Mouse (Mus musculus) gastrocnemius, postnatal 36 days (tissue): ENCODE data around the gene Pde10a. TPM values are rescaled to one million over a fixed set of nuclear protein-coding genes. Genes with fewer than 3 reads are reported as not detected.

Source experiments
- DNase-seq, 2 experiments: peaks; one replicate each; pipeline ENCODE4 v3.0.0; 2022
- intact Hi-C: fragments of 180-260 bp; cut with DNase I; formaldehyde crosslinking; loops from one replicate; pipeline ENCODE4 v1.15.1; 2025
- total RNA-seq, 2 experiments: library from RNA; stranded (reverse); gene quantifications; 2 replicates each; pipeline ENCODE4 v1.2.3; 2021

Gene Pde10a
- total RNA-seq, 2 experiments from 2014 or later = 3.9 to 4.5 TPM

GRCm38 (mm10) chr17:8983576-8983975 is 458.4 kb downstream of the Pde10a start:
- no peak for DNase-seq
- intact Hi-C loops = no loop called here

GRCm38 (mm10) chr17:8985714-8986113 is 460.5 kb downstream of the Pde10a start:
- intact Hi-C loops = no loop called here
- DNase-seq = no peak

- no peak for DNase-seq
- intact Hi-C loops = no loop called here
Measured at GRCm38 (mm10) chr17:8986551-8986950, 461.4 kb downstream of the Pde10a start.

- DNase-seq = no peak
Measured at GRCm38 (mm10) chr17:8987369-8987768, 462.2 kb downstream of the Pde10a start.

GRCm38 (mm10) chr17:8988119-8988807 is 463.1 kb downstream of the Pde10a start, which contains the start of gene 1700010I14Rik:
Gene 1700010I14Rik, plus strand, starts transcription at chr17:8988333.
- intact Hi-C loops = no loop called here
- DNase-seq = peak; percentile 63 to 73

More at GRCm38 (mm10) chr17:8987369-8987768, 462.2 kb downstream of the Pde10a start:
- intact Hi-C loops = no loop called here

- intact Hi-C loops = no loop called here
- no peak for DNase-seq
Measured at GRCm38 (mm10) chr17:8991160-8991559, 466.0 kb downstream of the Pde10a start.

DNA sequence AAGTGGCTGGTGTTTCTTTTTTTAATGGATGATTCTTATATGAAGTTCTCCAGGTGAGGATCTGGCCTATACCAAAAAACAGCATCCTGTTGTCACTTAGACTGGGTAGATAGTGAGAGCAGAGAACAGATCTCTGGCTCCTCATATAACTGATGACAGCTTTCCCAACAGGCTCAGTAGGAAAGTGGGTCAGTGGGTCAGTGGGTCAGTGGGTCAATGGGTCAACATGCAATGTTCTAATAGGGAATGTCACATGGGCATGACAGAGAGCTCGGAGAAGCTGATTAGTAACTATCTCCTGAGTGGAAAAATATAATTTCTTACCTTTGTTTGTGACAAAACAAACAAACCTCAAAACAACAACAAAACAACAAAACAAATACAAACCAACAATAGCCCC is 470.2 kb downstream of the Pde10a start:
- DNase-seq = no peak
- intact Hi-C loops = no loop called here

- no peak for DNase-seq
Measured at GRCm38 (mm10) chr17:9002438-9002837, 477.3 kb downstream of the Pde10a start.

GRCm38 (mm10) chr17:9004516-9004915 is 479.3 kb downstream of the Pde10a start:
- intact Hi-C loops = no loop called here
- DNase-seq = no peak

More at GRCm38 (mm10) chr17:9002438-9002837, 477.3 kb downstream of the Pde10a start:
- intact Hi-C loops = no loop called here

DNA sequence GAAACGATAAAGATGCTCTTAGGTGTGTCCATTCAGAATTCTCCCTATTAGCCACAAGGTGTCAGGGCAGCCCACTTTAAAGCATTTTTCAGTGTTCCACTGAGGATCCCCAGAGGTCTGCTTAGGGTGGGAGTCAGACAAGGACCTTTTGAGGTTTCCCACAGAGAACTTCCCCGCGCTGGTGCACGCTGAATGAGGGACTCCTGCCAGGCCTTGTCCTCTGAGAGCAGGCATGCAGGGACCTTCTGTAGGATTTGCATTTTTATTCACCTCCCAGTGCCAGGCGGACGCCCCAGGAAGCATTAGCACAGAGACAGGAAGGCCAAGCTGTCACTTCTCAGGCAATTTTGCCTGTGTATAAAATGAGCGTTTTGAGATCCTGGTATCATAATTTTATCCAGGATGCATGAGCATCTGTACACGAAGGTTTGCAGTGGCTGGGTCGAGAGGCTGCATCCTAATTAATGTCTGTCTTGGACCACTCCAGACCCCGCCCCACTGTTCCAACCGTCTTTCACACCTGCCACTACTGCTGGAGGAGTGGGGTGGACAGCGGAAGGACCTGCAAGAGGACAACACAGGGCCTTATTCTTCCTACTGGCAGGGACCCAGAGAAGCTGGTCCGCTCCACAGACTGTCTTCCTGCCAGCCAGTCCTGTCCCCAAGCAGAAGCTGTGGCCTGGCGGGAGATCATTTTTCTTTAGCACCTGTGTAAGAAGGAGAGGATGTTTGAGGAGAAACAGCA is 498.2 kb downstream of the Pde10a start:
- intact Hi-C loops = no loop called here
- no peak for DNase-seq

GRCm38 (mm10) chr17:9030181-9030580 is 505.0 kb downstream of the Pde10a start:
- no peak for DNase-seq
- intact Hi-C loops = loop anchor here (5.0 to 10.0 kb wide), 3 partner anchors 117 to 1315 kb away; no protein-coding TSS in a partner anchor

DNA sequence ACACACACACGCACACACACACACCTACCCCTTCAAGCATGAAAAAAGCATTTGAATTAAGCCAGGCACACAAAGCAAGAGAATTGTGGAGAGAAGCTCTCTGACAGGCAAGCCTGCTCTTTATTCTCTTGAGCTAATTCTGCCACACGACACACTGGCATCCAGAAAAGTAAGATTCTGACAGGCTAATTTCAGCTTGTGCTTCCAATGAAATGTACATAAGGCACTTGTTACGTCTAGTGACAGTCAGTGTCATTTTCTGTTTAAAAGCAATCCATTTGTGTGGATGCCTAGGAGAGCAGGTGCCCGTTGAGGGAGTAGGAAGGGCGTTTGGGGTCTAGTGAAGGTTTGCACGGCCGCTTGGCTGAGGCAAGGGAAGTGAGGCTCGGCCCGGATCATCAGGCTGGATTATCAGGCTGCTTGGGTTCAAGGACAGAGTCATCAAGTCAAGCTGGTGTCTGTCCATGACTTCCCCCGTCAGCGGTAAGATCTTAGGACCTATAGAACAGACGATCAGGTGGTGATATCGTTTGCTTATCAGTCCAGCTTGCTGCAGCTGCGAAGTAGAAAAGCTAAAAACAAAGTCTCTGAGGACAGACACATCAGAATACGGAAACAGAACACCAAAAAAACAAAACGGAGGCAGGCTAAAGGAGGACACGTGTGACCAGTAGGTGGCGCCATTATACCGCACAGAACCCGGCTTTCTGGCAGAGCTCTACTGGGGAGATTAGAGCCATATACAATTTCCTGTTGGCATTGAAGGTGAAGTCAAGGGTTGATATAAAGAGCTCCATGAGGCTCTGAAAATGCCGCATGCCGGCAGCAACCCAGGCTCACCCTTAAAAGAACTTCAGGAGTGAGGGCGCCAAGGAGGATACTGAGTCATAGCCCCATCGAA is 506.3 kb downstream of the Pde10a start:
- intact Hi-C loops = loop anchor here (5.0 to 10.0 kb wide), 3 partner anchors 116 to 1313 kb away; no protein-coding TSS in a partner anchor
- DNase-seq = peak; percentile 61 to 64

DNA sequence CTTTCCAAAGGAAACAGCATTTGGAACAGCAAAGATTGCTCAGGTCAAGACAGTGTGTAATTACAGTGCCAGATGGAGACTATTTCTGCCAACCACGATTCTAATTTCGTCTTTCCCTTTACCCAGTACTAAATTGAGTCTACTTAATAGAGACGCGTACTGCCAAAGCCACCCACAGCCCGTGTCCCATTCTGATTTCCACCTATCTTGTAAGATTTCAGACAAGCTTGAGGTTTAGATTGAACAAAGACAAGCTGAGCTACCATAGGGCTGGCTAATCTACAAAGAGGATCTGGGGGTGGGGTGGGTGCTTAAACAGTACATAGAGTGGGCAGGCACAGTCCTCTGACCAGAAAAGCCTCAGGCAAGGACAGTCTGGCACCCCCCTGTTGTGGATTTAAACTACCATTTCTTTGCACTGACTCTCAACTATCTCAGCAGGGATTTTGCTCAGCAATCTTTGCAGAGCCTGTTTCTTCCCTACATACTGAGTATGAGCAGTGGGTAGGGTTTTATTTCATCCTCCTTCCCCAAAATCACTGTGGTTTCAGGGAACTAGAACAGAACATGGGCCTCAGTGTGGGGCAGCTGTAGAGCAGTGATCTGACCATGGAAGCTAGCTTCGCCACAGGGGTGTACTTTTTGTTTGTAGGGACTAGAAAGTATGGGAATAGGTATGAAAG is 507.3 kb downstream of the Pde10a start:
- DNase-seq = no peak
- intact Hi-C loops = loop anchor here (5.0 to 10.0 kb wide), 3 partner anchors 115 to 1312 kb away; no protein-coding TSS in a partner anchor

GRCm38 (mm10) chr17:9033511-9033910 is 508.3 kb downstream of the Pde10a start:
- DNase-seq = no peak
- intact Hi-C loops = loop anchor here (5.0 to 10.0 kb wide), 3 partner anchors 114 to 1311 kb away; no protein-coding TSS in a partner anchor

DNA sequence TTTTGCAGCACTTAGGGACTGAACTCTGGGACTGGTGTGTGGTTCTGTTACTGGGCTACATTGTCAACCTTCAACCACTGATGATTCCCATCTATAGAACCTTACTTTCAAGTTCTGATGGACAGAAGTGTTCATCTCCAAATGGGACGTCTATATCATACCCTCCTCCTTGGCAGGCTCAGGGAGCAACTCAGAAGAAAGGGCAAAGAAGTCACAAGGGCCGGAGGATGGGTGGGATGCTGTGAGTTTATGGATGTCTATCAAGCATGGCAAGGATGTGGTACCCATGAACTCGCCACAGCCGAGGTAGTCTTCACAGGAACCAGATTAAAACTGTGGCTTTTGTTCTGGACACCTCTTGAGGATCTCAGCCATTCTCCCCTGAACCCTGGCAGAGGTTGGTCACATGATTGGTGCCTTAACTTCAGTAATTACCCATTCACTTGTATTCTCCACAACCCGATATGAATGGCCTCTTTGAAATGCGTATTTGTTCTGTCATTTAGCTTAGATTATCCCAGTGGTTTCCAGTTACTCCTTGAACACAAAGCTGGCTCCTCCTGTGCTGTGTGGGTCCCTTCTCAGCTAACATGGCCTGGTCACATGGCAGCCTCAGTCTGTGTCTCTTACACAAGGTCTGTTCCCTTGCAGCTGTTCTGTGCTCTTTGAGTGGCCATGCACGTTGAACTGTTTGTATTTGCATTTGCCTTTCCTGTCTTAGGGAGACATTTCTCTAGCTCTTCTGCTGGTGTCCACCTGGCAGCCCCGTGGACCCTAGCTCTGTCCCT is 510.6 kb downstream of the Pde10a start:
- intact Hi-C loops = loop anchor here (10.0 kb wide), 1 partner anchor 1309 kb away; no protein-coding TSS in a partner anchor
- DNase-seq = no peak
